Mouse (Mus musculus) liver, postnatal 0 days (tissue): Measurements from ENCODE around the gene Camta1. TPM values are rescaled to one million over a fixed set of nuclear protein-coding genes. Genes with fewer than 3 reads are reported as not detected.

Experiments used
- ATAC-seq: fragments of 200-750 bp; cut with Nextera tagmentation; 2 replicates; pipeline ENCODE4 v1.8.0; 2017; ENCODE audit warnings: mild to moderate bottlenecking, moderate library complexity
- DNase-seq: peaks from one replicate; pipeline ENCODE4 v3.0.0-alpha.2; 2016
- H3K27ac ChIP-seq: fragments of 300-500 bp; sonication (generic); 2 replicates; pipeline ENCODE4 v1.5.1; 2014; ENCODE audit warnings: antibody characterized with exemption, moderate library complexity, mild to moderate bottlenecking, low read depth
- H3K27me3 ChIP-seq: fragments of 300-500 bp; sonication (generic); 2 replicates; pipeline ENCODE4 v1.6.1; 2014; ENCODE audit warnings: low read length, control low read depth, mixed read lengths; ENCODE audit not compliant: insufficient read depth
- H3K36me3 ChIP-seq: fragments of 300-500 bp; sonication (generic); replicated peaks from 2 replicates; pipeline ENCODE4 v1.6.1; 2014; ENCODE audit warnings: mild to moderate bottlenecking, control low read depth, low read length, moderate library complexity, mixed read lengths; ENCODE audit not compliant: insufficient read depth
- H3K4me1 ChIP-seq: fragments of 300-500 bp; sonication (generic); 2 replicates; pipeline ENCODE4 v1.6.1; 2014; ENCODE audit warnings: antibody characterized with exemption, mild to moderate bottlenecking, control low read depth; ENCODE audit not compliant: insufficient read depth
- H3K4me2 ChIP-seq: fragments of 300-500 bp; sonication (generic); 2 replicates; pipeline ENCODE4 v1.6.1; 2014; ENCODE audit warnings: low read depth, mild to moderate bottlenecking, low read length, moderate library complexity, mixed read lengths
- H3K4me3 ChIP-seq: fragments of 300-500 bp; sonication (generic); 2 replicates; pipeline ENCODE4 v1.5.1; 2014; ENCODE audit warnings: low read depth, low read length
- H3K9ac ChIP-seq: fragments of 300-500 bp; sonication (generic); replicated peaks from 2 replicates; pipeline ENCODE4 v1.6.1; 2014; ENCODE audit warnings: mild to moderate bottlenecking, moderate library complexity
- H3K9me3 ChIP-seq: fragments of 300-500 bp; sonication (generic); 2 replicates; pipeline ENCODE4 v1.6.1; 2016; ENCODE audit warnings: mild to moderate bottlenecking, control low read depth, low read length, mixed read lengths
- CTCF ChIP-seq: sonication (generic); IDR thresholded peaks from 2 replicates; pipeline ENCODE4 v1.5.1; 2016; ENCODE audit warnings: antibody characterized with exemption, low read depth
- EP300 ChIP-seq: IDR thresholded peaks from 2 replicates; pipeline ENCODE4 v1.6.1; 2016; ENCODE audit warnings: antibody characterized with exemption, low read depth, mild to moderate bottlenecking
- WGBS: fragments of 180-500 bp; shearing (Covaris S2); extraction: QIAGEN DNeasy Blood & Tissue Kit; methylation state at CpG from one replicate; pipeline ENCODE4 v1.1.7; 2014; ENCODE audit not compliant: insufficient replicate concordance; 5-methylcytosine and 5-hydroxymethylcytosine counted together
- polyA plus RNA-seq: library from polyadenylated mRNA; unstranded; fragments of >200 nt; fragmentation: Nextera tagmentation; extraction: Ambion mirVana; gene quantifications from 2 replicates; pipeline ENCODE4 v1.2.1, GENCODE M21; 2015

Gene Camta1
- polyA plus RNA-seq, 1 experiment from 2014 or later = 48.3 TPM

DNA sequence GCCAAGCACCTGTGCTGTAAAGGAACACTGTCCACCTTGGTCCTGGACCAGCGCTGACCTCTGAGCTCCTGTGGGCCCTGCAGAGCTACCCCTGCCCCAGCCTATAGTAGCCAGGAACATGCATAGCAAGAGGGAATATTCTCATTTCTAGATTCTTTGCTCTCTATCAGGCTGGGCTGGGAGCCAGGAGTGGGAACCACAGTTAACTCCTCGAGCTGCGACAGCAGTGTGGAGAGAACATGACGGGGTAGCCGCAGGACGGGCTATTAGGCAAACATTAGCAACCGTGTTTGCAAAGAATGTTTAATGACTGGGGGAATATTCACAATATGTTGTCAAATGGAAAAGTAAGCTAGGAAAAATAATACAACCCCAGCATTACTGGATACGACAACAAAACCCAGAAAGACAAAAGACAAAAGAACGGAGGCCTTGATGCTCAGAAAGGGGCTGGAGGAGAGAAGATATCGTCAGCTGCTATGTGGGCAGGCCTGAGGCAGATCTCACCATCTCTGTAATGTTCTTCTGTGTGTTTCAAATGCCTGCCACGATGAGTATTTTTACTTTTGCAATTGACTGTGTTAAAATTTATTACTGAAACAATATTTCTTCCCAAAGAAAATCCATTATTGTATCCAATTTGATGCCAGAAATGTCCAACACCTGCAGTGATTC lies 133.1 kb downstream of the Camta1 start:
- H3K9me3 ChIP-seq = no peaks in the 10 kb centered on the region
- H3K4me1 ChIP-seq = peaks cover 39% of the 10 kb centered on the region
- H3K4me2 ChIP-seq = no peak overlapping the region
- H3K9ac ChIP-seq = no peak overlapping the region
- peak overlapping the region; percentile 74 for H3K27ac ChIP-seq
- H3K27me3 ChIP-seq = no peaks in the 10 kb centered on the region
- no peaks in the 10 kb centered on the region for H3K36me3 ChIP-seq
- DNase-seq (no peak), ATAC-seq (no peak)
- WGBS = 81% methylated on average over 11 of the region's 11 CpGs
- H3K4me3 ChIP-seq = no peak overlapping the region
- TF ChIP-seq CTCF = no peak
- no peak for TF ChIP-seq EP300

DNA sequence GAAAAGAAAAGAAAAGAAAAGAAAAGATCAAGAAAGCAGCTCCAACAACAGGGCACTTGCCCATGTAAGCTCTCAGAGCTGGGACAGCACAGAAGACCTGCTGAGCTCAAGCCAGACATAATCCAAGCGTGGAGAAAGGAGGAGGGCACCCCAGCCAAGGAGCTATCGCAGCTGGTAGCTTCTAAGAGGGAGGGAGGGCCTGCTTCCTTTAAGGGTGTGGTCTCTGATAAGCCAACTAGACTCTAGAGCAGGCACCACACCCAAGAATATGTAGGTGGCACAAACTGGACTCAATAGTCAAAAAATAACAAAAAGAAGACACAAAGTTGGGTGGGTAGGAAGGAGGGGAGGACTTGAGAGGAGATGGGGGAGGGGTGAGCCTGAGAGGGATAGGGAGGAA lies 135.3 kb downstream of the Camta1 start:
- H3K27me3 ChIP-seq = no peaks in the 10 kb centered on the region
- no peaks in the 10 kb centered on the region for H3K36me3 ChIP-seq
- peak; percentile 77 for ATAC-seq
- H3K27ac ChIP-seq = peak overlapping the region; percentile 80
- H3K4me3 ChIP-seq = no peak overlapping the region
- 50% methylated on average over 2 of the region's 2 CpGs for WGBS
- H3K9ac ChIP-seq = peak overlapping the region; percentile 46
- TF ChIP-seq EP300 (peak; percentile 91), CTCF (no peak)
- H3K4me1 ChIP-seq = peaks cover 39% of the 10 kb centered on the region
- no peaks in the 10 kb centered on the region for H3K9me3 ChIP-seq
- DNase-seq = peak; percentile 60
- peak overlapping the region; percentile 59 for H3K4me2 ChIP-seq

DNA sequence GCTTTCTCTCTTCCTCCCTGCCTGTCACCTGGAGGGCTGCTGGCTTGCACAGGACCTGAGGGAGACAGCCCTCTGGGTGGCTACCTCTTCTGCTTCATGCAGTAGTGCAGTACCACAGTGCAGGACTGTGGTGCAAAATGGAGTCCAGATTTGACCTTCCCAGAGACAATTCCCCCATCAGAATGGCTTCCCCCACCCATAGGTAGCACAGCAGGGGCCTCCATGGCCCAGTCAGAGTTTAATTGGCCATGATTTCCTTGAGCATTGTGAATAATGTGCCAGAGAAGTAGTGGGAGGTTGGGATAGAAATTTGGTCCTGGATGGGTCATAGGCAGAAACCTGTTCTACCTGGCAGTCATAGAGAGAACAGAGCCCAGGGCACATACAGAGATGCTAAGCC lies 136.8 kb downstream of the Camta1 start:
- H3K4me3 ChIP-seq = no peak overlapping the region
- H3K9me3 ChIP-seq = no peaks in the 10 kb centered on the region
- no peak for TF ChIP-seq EP300
- no peak for TF ChIP-seq CTCF
- H3K27me3 ChIP-seq = no peaks in the 10 kb centered on the region
- peaks cover 36% of the 10 kb centered on the region for H3K4me1 ChIP-seq
- DNase-seq (no peak), ATAC-seq (no peak)
- H3K9ac ChIP-seq = no peak overlapping the region
- no peaks in the 10 kb centered on the region for H3K36me3 ChIP-seq
- H3K27ac ChIP-seq = no peak overlapping the region
- no peak overlapping the region for H3K4me2 ChIP-seq

DNA sequence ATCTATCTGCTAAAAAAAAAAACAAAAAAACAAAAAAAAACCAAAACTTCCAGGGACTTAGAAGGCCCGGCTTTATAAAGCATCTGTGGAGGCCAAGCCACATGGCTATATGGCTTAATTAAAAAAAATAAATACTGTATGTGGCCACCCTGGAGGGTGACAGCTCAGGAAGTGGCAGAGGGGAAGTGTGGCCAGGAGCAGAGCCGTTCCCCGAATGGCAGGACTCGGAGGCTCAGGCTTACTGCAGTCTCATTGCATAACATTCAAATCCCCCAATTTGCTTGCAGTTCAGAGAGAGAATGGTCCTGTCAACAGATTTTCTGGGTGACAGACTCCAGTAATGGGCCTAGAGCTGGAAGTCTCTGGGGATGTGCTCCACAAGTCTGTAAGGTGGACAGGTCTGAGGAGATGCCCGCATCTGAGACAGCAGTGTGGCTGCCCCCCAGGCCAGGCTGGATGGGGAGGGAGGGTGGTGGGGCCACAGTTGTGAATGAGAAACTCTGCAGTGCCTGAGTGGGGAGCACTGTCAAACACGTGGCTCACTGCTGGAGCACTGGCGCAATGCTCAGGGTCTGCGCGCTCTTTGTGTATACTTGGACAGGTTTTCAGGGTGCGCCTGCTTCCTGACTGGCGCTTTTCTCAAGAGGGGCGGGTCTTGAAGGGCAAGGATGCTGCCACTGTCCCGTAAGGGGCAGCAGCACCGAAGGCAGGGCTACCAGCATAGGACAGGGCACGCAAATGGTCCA lies 140.8 kb downstream of the Camta1 start:
- no peaks in the 10 kb centered on the region for H3K27me3 ChIP-seq
- ATAC-seq (no peak), DNase-seq (no peak)
- TF ChIP-seq EP300 = no peak
- TF ChIP-seq CTCF = no peak
- H3K9me3 ChIP-seq = no peaks in the 10 kb centered on the region
- H3K4me3 ChIP-seq = no peak overlapping the region
- no peak overlapping the region for H3K27ac ChIP-seq
- H3K4me1 ChIP-seq = peaks cover 36% of the 10 kb centered on the region
- 72% methylated on average over 15 of the region's 15 CpGs for WGBS
- no peaks in the 10 kb centered on the region for H3K36me3 ChIP-seq
- no peak overlapping the region for H3K4me2 ChIP-seq
- H3K9ac ChIP-seq = no peak overlapping the region

DNA sequence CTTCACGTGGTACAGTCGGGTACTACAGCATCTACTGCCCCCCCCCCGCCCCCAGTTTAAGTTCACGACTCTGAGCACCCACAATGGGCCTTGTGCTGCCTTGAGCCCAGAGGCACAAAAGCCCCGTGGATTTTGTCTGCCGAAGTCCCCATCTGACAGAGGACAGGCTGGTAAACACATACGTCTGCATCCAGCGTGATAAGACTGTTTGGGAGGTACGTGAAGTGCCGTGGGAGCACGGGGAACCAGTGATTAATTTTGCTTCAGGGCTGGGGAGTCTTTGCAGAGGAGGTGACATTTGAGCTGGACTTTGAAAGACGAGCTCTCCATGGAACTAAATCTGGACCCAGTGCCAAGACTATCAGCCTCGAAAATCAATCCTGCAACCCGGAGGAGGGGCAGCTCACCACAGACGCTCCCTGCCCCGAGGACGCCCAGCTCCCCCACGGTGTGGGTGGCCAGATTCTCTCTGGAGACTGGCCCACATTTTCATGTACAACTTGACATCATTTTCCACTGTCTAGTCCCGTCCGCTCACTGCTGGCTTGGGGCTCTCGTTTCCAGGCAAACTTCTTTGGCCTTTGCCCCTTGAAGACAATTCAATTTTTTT lies 142.7 kb downstream of the Camta1 start:
- H3K9me3 ChIP-seq = no peaks in the 10 kb centered on the region
- peak; percentile 89 for ATAC-seq
- H3K9ac ChIP-seq = peak overlapping the region; percentile 16
- TF ChIP-seq CTCF (no peak), EP300 (peak; percentile 94)
- H3K27me3 ChIP-seq = no peaks in the 10 kb centered on the region
- H3K36me3 ChIP-seq = no peaks in the 10 kb centered on the region
- peaks cover 29% of the 10 kb centered on the region for H3K4me1 ChIP-seq
- WGBS = 41% methylated on average over 21 of the region's 21 CpGs
- H3K27ac ChIP-seq = peak overlapping the region; percentile 71
- H3K4me3 ChIP-seq = peak overlapping the region; percentile 9; the same call in 1 of the 2 replicates
- peak; percentile 58 for DNase-seq
- H3K4me2 ChIP-seq = peak overlapping the region; percentile 44

DNA sequence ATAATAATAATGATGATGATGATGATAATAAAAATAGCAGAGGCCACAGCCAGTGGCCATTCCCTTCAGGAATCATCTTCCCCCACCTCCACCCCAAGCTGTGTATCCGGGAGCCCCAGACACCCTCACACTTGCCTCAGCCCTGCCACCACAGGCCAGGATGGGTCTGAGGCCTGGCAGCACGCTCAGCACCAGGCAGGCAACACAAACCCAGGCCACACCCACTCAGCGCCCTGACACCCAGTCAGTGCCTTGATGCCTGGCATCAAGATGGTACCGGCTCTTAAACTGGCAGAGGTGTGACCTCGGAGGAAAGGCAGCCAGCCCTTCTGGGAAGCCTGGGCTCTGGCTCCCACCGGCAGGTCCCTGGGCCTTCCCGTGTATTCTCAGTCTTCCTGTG lies 143.8 kb downstream of the Camta1 start:
- Histone ChIP-seq H3K4me2 (peak overlapping the region; percentile 44; the same call in 1 of the 2 replicates), H3K27ac (peak overlapping the region; percentile 71; the same call in 1 of the 2 replicates), H3K4me3 (no peak overlapping the region), H3K9ac (peak overlapping the region; percentile 16; the same call in 1 of the 2 replicates), H3K27me3 (no peaks in the 10 kb centered on the region), H3K4me1 (peaks cover 29% of the 10 kb centered on the region), H3K36me3 (no peaks in the 10 kb centered on the region), H3K9me3 (no peaks in the 10 kb centered on the region)
- peak; percentile 66 for DNase-seq
- 76% methylated on average over 7 of the region's 7 CpGs for WGBS
- TF ChIP-seq CTCF = 0 out of 2 replicates have a peak, but pooled peaks have one; percentile 6
- TF ChIP-seq EP300 = no peak
- ATAC-seq = peak; percentile 73
